16 mouse cellular contexts compared by ENCODE assay signal in genomic region chrX:52753491-52754085, GRCm38 (mm10). TPM values are rescaled to one million over a fixed set of nuclear protein-coding genes. Genes with fewer than 3 reads are reported as not detected.
"Had no signal": no experiment of that assay in that cellular context is flagged by ENCODE, and none has a peak within 500 bp of the region (broad histone marks: within the 10 kb centered on the region; RNA-seq: fewer than 3 reads in every experiment).

No protein-coding gene starts in this region.

- H3K4me3 ChIP-seq: left cerebral cortex, adult 2 months; limb, embryonic 10.5 days; liver, embryonic 15.5 days; stomach, embryonic 15.5 days had no signal

- H3K4me2 ChIP-seq: liver, embryonic 11.5 days; liver, embryonic 15.5 days; stomach, embryonic 15.5 days had no signal

- H3K9ac ChIP-seq: liver, embryonic 15.5 days; stomach, embryonic 15.5 days had no signal

- DNase-seq: kidney, postnatal 14 days; lung, adult 2 months; lung, postnatal 36 days; right cerebral cortex, postnatal 14 days; thymus, adult 2 months; thymus, postnatal 36 days had no signal

- H3K27ac ChIP-seq: left cerebral cortex, adult 2 months; limb, embryonic 10.5 days; liver, embryonic 15.5 days; stomach, embryonic 15.5 days had no signal

- H3K4me1 ChIP-seq: liver, embryonic 15.5 days; stomach, embryonic 15.5 days had no signal

- H3K9me3 ChIP-seq: limb, embryonic 10.5 days; liver, embryonic 15.5 days; stomach, embryonic 15.5 days had no signal

- H3K36me3 ChIP-seq: limb, embryonic 10.5 days; liver, embryonic 15.5 days; stomach, embryonic 15.5 days had no signal

- ATAC-seq: lung, postnatal 0 days; midbrain, embryonic 16.5 days had no signal

RNA-seq across cellular contexts. Expression of gene Ccdc160, which starts 37.4 kb away (rescaled TPM):
- total RNA-seq: megakaryocyte progenitor cell, adult 5-6 weeks had no signal
- polyA plus RNA-seq: large intestine, adult 2 months; spleen, adult 2 months; thymus, adult 2 months had no signal
